Mouse (Mus musculus) cortical plate, adult 2 months (tissue): ENCODE measurements around the gene Tesc.

Experiments used
- CTCF ChIP-seq: fragments of 200-500 bp; IDR thresholded peaks from 2 replicates; pipeline ENCODE4 v1.5.1; 2011; ENCODE audit warnings: mild to moderate bottlenecking, control low read depth, low read length; ENCODE audit not compliant: insufficient read depth; ENCODE audit errors: extremely low read depth
- POLR2A ChIP-seq: fragments of 200-500 bp; IDR thresholded peaks from 2 replicates; pipeline ENCODE4 v1.6.1; 2011; ENCODE audit warnings: mild to moderate bottlenecking, low read length, control low read depth; ENCODE audit not compliant: insufficient read depth; ENCODE audit errors: extremely low read depth

DNA sequence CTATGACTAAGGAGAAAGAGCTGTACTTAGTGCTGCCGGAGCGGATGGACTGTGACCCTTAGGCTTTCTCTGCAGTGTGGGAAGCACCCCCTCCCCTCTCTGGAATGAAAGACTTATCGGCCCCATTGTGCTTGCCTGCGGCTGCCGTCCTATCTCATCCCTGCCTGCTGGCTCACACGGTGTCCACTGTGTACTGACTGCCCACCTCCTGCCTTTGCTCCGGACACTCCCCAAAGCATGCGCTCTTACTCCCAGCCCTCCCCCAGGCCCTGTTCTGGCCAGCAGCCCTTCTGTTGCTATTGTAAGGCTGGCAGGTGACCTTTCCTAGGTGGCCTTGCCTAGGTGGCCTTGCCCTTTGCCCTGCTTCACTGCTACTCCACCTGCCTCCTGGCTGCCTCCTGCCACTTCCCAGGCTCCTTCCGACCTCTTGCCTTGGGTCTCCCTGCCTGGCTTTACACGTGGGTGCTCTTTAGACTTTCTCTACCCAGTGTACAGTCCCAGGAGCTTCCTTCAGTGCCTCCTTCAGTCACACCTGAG lies 30.0 kb upstream of the Tesc start:
- TF ChIP-seq CTCF (no peak), POLR2A (no peak)
